17 mouse cellular contexts compared by ENCODE assay signal in the genomic region with DNA sequence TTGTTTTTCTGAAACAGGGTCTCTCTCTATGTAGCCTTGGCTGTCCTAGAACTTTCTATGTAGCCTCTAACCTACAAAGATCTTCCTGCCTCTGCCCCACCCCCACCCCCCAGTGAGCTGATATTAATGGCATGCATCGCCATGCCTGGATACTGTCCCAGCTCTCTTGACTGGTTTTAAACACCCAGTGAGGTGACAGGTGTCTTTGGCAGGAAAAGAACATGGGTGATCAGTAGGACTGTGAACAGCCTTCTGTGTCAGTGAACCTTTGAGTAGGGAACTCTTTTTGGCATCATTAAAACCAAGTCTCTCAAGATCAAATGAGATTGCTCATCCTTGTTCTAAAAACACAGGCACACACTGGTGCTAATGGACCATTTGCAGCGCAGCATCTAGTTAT. TPM values are rescaled to one million over a fixed set of nuclear protein-coding genes. Genes with fewer than 3 reads are reported as not detected.
DNase-seq lines count a peak whose midpoint lies in the region; ATAC-seq and TF ChIP-seq lines count a peak whose summit lies in the region.
"Had no signal": no experiment of that assay in that cellular context is flagged by ENCODE, and none has a peak within 500 bp of the region (broad histone marks: within the 10 kb centered on the region; RNA-seq: fewer than 3 reads in every experiment).

No protein-coding gene starts in this region.

- TF ChIP-seq CTCF in cerebellum, adult 2 months (IDR thresholded peaks at IDR 0.05; ENCODE audit: borderline replicate concordance, insufficient read depth, low read depth, low read length): no peak

- WGBS in cerebellum, adult 2 months: 41% methylated on average over 2 of the region's 2 CpGs

- H3K27ac ChIP-seq in cerebellum, adult 2 months (ENCODE audit: insufficient read depth, low read length): 0 out of 2 replicates have a peak overlapping the region, but pooled peaks have one; percentile 43
- H3K27ac ChIP-seq: embryonic facial prominence, embryonic 10.5 days; embryonic facial prominence, embryonic 12.5 days; forebrain, embryonic 13.5 days; forebrain, embryonic 15.5 days had no signal

- no peak for ATAC-seq in cerebellum, adult (ENCODE audit: insufficient number of reproducible peaks, low FRiP score, low TSS enrichment)
- ATAC-seq: forebrain, embryonic 13.5 days; forebrain, embryonic 15.5 days; forebrain, postnatal 0 days had no signal

- H3K27me3 ChIP-seq in cerebellum, adult 2 months (ENCODE audit: control insufficient read depth, insufficient read depth, low read length): no peaks in the 10 kb centered on the region
- H3K27me3 ChIP-seq: embryonic facial prominence, embryonic 12.5 days; forebrain, embryonic 13.5 days; forebrain, embryonic 15.5 days had no signal

- DNase-seq in cerebellum, adult 2 months: peak in 1 of 2 experiments; percentile 58
- DNase-seq in cerebellum, postnatal 4 days (ENCODE audit: low spot score in 2 of 2): no peak
- peak; percentile 36 for DNase-seq in cerebellum, adult 9-11 months
- no peak for DNase-seq in kidney, postnatal 10 days
- DNase-seq: adrenal gland, adult 2 months; adrenal gland, postnatal 10 days; adrenal gland, postnatal 25 days; cerebellum, adult 18-20 months; forebrain, postnatal 0 days had no signal

- no peak overlapping the region for H3K4me3 ChIP-seq in cerebellum, adult 2 months (replicated peaks; ENCODE audit: insufficient read depth, low read depth, low read length)
- H3K4me3 ChIP-seq: embryonic facial prominence, embryonic 10.5 days; embryonic facial prominence, embryonic 12.5 days; forebrain, embryonic 13.5 days; forebrain, embryonic 15.5 days had no signal

- no peak for TF ChIP-seq POLR2A in cerebellum, adult 2 months (IDR thresholded peaks at IDR 0.05; ENCODE audit: borderline replicate concordance, insufficient read depth, low read length)

- peaks cover 15% of the 10 kb centered on the region; the same call in 1 of the 2 replicates for H3K4me1 ChIP-seq in cerebellum, adult 2 months (ENCODE audit: control insufficient read depth, insufficient read depth, low read length)
- H3K4me1 ChIP-seq: embryonic facial prominence, embryonic 10.5 days; embryonic facial prominence, embryonic 12.5 days; forebrain, embryonic 13.5 days; forebrain, embryonic 15.5 days had no signal

RNA-seq across cellular contexts. Expression of a gene that starts 17.1 kb away (rescaled TPM):
- polyA plus RNA-seq in cerebellum, adult 2 months (2012; rRNA removed): 1.2 and 1.4 TPM in 2 replicates
- polyA plus RNA-seq: adrenal gland, adult 2 months had no signal

RNA-seq across cellular contexts. Expression of a gene that starts 41.7 kb away (rescaled TPM):
- polyA plus RNA-seq in cerebellum, adult 2 months (2012; rRNA removed): not detected in 2 replicates
- polyA plus RNA-seq: adrenal gland, adult 2 months; C2C12; cortical plate, adult 2 months; embryonic facial prominence, embryonic 10.5 days; embryonic facial prominence, embryonic 14.5 days; forebrain, embryonic 15.5 days; forebrain, postnatal 0 days had no signal
